Mouse (Mus musculus): ENCODE data around the gene Tbc1d4.

- TF ChIP-seq CTCF (IDR thresholded peaks at IDR 0.05; ENCODE audit: borderline replicate concordance, extremely low read depth, insufficient read depth, insufficient read length), result no peak
- TF ChIP-seq POLR2A (IDR thresholded peaks at IDR 0.05; ENCODE audit: borderline replicate concordance, extremely low read depth, insufficient read depth, insufficient read length, poor library complexity, severe bottlenecking), result no peak
Measured at GRCm38 (mm10) chr14:101501868-101502267, 107.1 kb downstream of the Tbc1d4 start.

Data from brain, embryonic 14.5 days (tissue).